Mouse (Mus musculus) frontal cortex, adult 2 months (tissue): Measurements from ENCODE around the gene Itga9. TPM values are rescaled to one million over a fixed set of nuclear protein-coding genes. Genes with fewer than 3 reads are reported as not detected.

Experiments
- DNase-seq, 2 experiments: peaks; one replicate each; pipeline ENCODE4 v3.0.0; 2022; ENCODE audit warnings: low spot score in 1 of 2; ENCODE audit errors: extremely low spot score in 1 of 2
- polyA plus RNA-seq: library from polyadenylated mRNA; depleted of rRNA; stranded (reverse); fragments of >200 nt; gene quantifications from 2 replicates; pipeline ENCODE4 v1.2.3, GENCODE M21; 2012

Gene Itga9
- polyA plus RNA-seq, 1 experiment = 2.5 TPM

GRCm38 (mm10) chr9:118891593-118891992 lies 285.1 kb downstream of the Itga9 start:
- DNase-seq = no peak

GRCm38 (mm10) chr9:118895101-118895500 lies 288.6 kb downstream of the Itga9 start:
- no peak for DNase-seq

GRCm38 (mm10) chr9:118900677-118901076 lies 294.2 kb downstream of the Itga9 start:
- peak in 1 of 2 experiments; percentile 19 for DNase-seq

GRCm38 (mm10) chr9:118901917-118902316 lies 295.4 kb downstream of the Itga9 start:
- DNase-seq = no peak

GRCm38 (mm10) chr9:118907934-118908620 lies 301.6 kb downstream of the Itga9 start:
- peak; percentile 72 to 92 for DNase-seq

- no peak for DNase-seq
Measured at GRCm38 (mm10) chr9:118913048-118913447, 306.6 kb downstream of the Itga9 start.

- DNase-seq = no peak
Measured at GRCm38 (mm10) chr9:118913613-118914012, 307.1 kb downstream of the Itga9 start.

GRCm38 (mm10) chr9:118914589-118914988 lies 308.1 kb downstream of the Itga9 start:
- no peak for DNase-seq

- DNase-seq = peak in 1 of 2 experiments; percentile 59
Measured at GRCm38 (mm10) chr9:118915290-118915689, 308.8 kb downstream of the Itga9 start.

- no peak for DNase-seq
Measured at GRCm38 (mm10) chr9:118919672-118920186, 313.2 kb downstream of the Itga9 start.

- DNase-seq = peak; percentile 60 to 86
Measured at GRCm38 (mm10) chr9:118920798-118921515, 314.5 kb downstream of the Itga9 start.

- no peak for DNase-seq
Measured at GRCm38 (mm10) chr9:118921926-118922325, 315.4 kb downstream of the Itga9 start.

GRCm38 (mm10) chr9:118924554-118925085 lies 318.1 kb downstream of the Itga9 start:
- DNase-seq = no peak

- peak; percentile 92 to 96 for DNase-seq
Measured at GRCm38 (mm10) chr9:118925286-118926110, 319.0 kb downstream of the Itga9 start.

- DNase-seq = peak in 1 of 2 experiments; percentile 66
Measured at GRCm38 (mm10) chr9:118926111-118926650, 319.7 kb downstream of the Itga9 start, which contains the start of gene Ctdspl. TSS of gene Ctdspl (plus strand) at chr9:118926453.

- DNase-seq = peak; percentile 56 to 84
Measured at GRCm38 (mm10) chr9:118926688-118927321, 320.3 kb downstream of the Itga9 start.

GRCm38 (mm10) chr9:118927501-118927900 lies 321.0 kb downstream of the Itga9 start:
- peak in 1 of 2 experiments; percentile 53 for DNase-seq

GRCm38 (mm10) chr9:118928007-118928406 lies 321.5 kb downstream of the Itga9 start:
- no peak for DNase-seq

GRCm38 (mm10) chr9:118928656-118929055 lies 322.2 kb downstream of the Itga9 start:
- DNase-seq = peak in 1 of 2 experiments; percentile 40

- DNase-seq = no peak
Measured at GRCm38 (mm10) chr9:118930611-118931010, 324.1 kb downstream of the Itga9 start.
